Mouse (Mus musculus): ENCODE measurements around the gene Rps6ka4. TPM values are rescaled to one million over a fixed set of nuclear protein-coding genes. Genes with fewer than 3 reads are reported as not detected.

The Rps6ka4 gene
- 3.0 and 7.0 TPM in 2 replicates for polyA plus RNA-seq (2014; fragmentation: Nextera tagmentation; extraction: Ambion mirVana)

DNA sequence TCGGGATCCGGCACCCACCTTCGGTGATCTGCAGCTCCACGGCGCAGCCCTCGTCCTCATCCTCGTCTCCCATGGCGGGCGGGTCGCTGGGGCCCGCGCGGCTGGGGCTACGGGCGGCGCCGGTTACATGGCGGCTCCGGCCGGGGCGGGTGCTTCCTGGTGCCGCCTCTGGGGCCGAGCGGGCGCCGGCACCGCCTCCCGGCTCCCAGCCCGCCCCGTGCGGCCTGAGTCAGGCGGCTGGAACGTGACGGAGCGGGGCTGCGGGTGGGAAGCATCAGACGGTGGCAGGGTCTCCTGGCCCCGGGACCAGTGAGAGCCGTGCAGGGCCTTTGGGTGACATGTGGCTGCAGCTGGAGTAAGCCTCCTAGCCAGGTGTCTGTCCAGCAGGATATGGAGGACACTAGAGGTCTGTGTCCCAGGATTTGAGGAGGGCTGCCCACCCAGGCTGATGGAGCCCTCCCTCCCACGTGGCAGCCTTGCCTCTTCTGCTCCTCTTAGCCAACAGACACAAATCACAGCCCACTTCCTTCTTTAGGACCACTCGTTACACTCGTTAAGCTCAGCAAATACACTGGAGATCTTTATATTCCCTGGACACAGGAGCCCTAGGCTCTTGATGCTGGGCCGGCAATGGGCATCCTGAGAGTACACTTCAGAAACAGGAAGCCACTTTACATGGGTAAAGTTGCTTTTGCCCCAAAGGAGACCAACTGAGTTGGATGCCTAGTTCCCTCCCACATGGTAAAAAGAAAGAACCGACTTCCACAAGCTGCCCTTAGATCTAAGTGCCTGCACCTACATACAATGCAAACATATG, at the start of gene Rps6ka4:
TSS of gene Rps6ka4 (minus strand) at position 162 of the 817 bp plus-strand sequence.
- peak; percentile 49 for DNase-seq (ENCODE audit: low spot score)
- Histone ChIP-seq H3K9me3 (replicated peaks; ENCODE audit: control insufficient read depth, low read length) (no peaks in the 10 kb centered on the region), H3K27ac (ENCODE audit: low read depth, low read length) (no peak within 1 kb of the TSS), H3K9ac (ENCODE audit: low read length) (peak within 1 kb of the TSS; percentile 63), H3K36me3 (ENCODE audit: control insufficient read depth, insufficient read depth, low read length) (no peaks in the 10 kb centered on the region), H3K4me2 (ENCODE audit: low read length) (peak within 1 kb of the TSS; percentile 86), H3K4me1 (ENCODE audit: control insufficient read depth, insufficient read depth, low read length) (peaks cover 10% of the 10 kb centered on the region), H3K4me3 (ENCODE audit: low read depth, low read length) (peak within 1 kb of the TSS; percentile 44), H3K27me3 (replicated peaks; ENCODE audit: control insufficient read depth, insufficient read depth, low read length) (peaks cover 10% of the 10 kb centered on the region; the same call in 1 of the 2 replicates)
- WGBS = 2% methylated on average over 39 of the region's 44 CpGs
- peak; percentile 83 for ATAC-seq

DNA sequence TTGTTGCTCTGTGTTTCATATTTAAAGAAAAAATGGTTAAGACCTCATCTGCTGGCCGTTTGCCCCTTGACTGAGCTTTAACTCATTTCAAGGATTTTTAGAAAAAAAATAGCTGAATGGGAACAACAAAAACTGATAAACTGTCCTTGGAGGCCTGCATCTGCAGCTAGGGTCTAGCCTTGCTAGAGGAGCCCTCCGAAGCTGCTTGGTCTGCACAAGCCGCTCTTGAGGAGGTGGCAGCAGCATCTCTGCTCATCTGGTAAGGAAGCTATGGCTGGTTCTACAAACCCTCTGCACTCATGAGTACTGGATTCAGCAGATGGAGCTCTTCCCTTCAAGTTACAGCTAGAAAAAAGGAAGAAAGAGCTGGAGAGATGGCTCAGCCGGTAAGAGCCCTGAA, 37.5 kb upstream of the Rps6ka4 start:
- H3K4me2 ChIP-seq (ENCODE audit: low read length) = no peak overlapping the region
- no peaks in the 10 kb centered on the region for H3K27me3 ChIP-seq (replicated peaks; ENCODE audit: control insufficient read depth, insufficient read depth, low read length)
- ATAC-seq (no peak), DNase-seq (ENCODE audit: low spot score) (no peak)
- no peak overlapping the region for H3K9ac ChIP-seq (ENCODE audit: low read length)
- no peaks in the 10 kb centered on the region for H3K4me1 ChIP-seq (ENCODE audit: control insufficient read depth, insufficient read depth, low read length)
- no peak overlapping the region for H3K27ac ChIP-seq (ENCODE audit: low read depth, low read length)
- peaks cover 11% of the 10 kb centered on the region; the same call in 1 of the 2 replicates for H3K9me3 ChIP-seq (replicated peaks; ENCODE audit: control insufficient read depth, low read length)
- 91% methylated on average over 4 of the region's 4 CpGs for WGBS
- no peaks in the 10 kb centered on the region for H3K36me3 ChIP-seq (ENCODE audit: control insufficient read depth, insufficient read depth, low read length)
- no peak overlapping the region for H3K4me3 ChIP-seq (ENCODE audit: low read depth, low read length)

DNA sequence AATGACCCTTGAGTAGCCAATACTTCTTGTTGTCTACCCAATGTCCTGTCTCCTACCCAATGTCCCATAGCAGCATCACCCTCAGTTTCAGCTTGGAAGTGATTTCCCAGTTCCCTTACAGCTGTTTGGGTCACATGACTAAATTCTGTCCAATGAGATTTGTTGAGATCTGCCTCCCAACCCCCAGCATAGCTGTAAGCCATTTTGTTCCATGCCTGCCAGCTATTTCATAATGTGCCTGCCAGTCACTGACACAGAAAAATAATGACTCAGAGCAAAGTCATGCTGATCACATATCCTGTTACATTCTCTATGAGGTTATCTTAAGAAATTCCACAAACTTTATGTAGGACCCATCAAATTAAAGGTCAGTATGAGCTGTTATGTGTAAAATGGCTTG, 36.4 kb upstream of the Rps6ka4 start:
- ATAC-seq (no peak), DNase-seq (ENCODE audit: low spot score) (no peak)
- Histone ChIP-seq H3K4me1 (ENCODE audit: control insufficient read depth, insufficient read depth, low read length) (no peaks in the 10 kb centered on the region), H3K9ac (ENCODE audit: low read length) (no peak overlapping the region), H3K4me2 (ENCODE audit: low read length) (no peak overlapping the region), H3K36me3 (ENCODE audit: control insufficient read depth, insufficient read depth, low read length) (no peaks in the 10 kb centered on the region), H3K4me3 (ENCODE audit: low read depth, low read length) (no peak overlapping the region), H3K27me3 (replicated peaks; ENCODE audit: control insufficient read depth, insufficient read depth, low read length) (no peaks in the 10 kb centered on the region), H3K9me3 (replicated peaks; ENCODE audit: control insufficient read depth, low read length) (peaks cover 11% of the 10 kb centered on the region; the same call in 1 of the 2 replicates), H3K27ac (ENCODE audit: low read depth, low read length) (no peak overlapping the region)

DNA sequence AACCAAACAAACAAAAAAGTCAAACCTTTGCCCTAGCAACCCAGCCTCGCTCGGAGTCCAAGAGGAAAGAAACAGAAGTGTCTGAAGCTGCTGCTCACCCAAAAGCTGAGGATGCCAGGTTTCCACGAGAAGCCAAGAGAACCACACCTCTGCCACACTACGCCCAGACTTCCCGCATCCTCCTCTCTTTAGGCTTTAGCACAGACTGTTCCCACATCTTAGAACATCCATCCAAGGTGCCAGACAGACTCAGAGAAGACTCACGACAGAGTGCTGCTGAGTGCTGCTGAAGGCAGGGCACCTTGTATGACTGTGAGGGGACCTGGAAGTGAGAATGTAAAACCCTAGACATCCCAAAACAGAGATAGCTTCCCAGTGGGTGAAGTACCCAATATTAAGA, 35.4 kb upstream of the Rps6ka4 start:
- Histone ChIP-seq H3K4me3 (ENCODE audit: low read depth, low read length) (no peak overlapping the region), H3K9ac (ENCODE audit: low read length) (no peak overlapping the region), H3K36me3 (ENCODE audit: control insufficient read depth, insufficient read depth, low read length) (no peaks in the 10 kb centered on the region), H3K27ac (ENCODE audit: low read depth, low read length) (no peak overlapping the region), H3K27me3 (replicated peaks; ENCODE audit: control insufficient read depth, insufficient read depth, low read length) (no peaks in the 10 kb centered on the region), H3K4me2 (ENCODE audit: low read length) (no peak overlapping the region), H3K9me3 (replicated peaks; ENCODE audit: control insufficient read depth, low read length) (peaks cover 8% of the 10 kb centered on the region; the same call in 1 of the 2 replicates), H3K4me1 (ENCODE audit: control insufficient read depth, insufficient read depth, low read length) (no peaks in the 10 kb centered on the region)
- ATAC-seq (no peak), DNase-seq (ENCODE audit: low spot score) (no peak)
- WGBS = 89% methylated on average over 6 of the region's 6 CpGs

DNA sequence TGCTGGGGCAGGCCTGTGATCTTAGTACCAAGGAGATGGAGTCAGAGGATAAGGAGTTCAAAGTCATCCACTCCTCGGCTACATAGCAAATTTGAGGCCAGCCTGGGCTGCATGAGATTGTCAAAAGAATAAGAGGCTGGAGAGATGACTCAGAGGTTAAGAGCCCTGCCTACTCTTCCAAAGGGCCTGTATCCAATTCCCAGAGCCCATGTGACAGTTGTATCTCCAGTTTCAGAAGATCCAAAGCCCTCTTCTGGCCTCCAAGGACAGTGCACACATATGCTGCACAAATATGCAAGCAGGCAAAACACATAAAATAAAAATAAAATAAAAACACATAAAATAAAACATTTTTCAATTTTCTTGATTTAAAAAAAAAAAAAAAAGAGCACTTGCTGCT, 33.8 kb upstream of the Rps6ka4 start:
- H3K36me3 ChIP-seq (ENCODE audit: control insufficient read depth, insufficient read depth, low read length) = no peaks in the 10 kb centered on the region
- H3K4me1 ChIP-seq (ENCODE audit: control insufficient read depth, insufficient read depth, low read length) = no peaks in the 10 kb centered on the region
- H3K27me3 ChIP-seq (replicated peaks; ENCODE audit: control insufficient read depth, insufficient read depth, low read length) = no peaks in the 10 kb centered on the region
- H3K4me3 ChIP-seq (ENCODE audit: low read depth, low read length) = no peak overlapping the region
- H3K27ac ChIP-seq (ENCODE audit: low read depth, low read length) = no peak overlapping the region
- H3K9ac ChIP-seq (ENCODE audit: low read length) = no peak overlapping the region
- no peak overlapping the region for H3K4me2 ChIP-seq (ENCODE audit: low read length)
- no peaks in the 10 kb centered on the region for H3K9me3 ChIP-seq (replicated peaks; ENCODE audit: control insufficient read depth, low read length)
- ATAC-seq (no peak), DNase-seq (ENCODE audit: low spot score) (no peak)
- 71% methylated on average over 1 of the region's 1 CpGs for WGBS

DNA sequence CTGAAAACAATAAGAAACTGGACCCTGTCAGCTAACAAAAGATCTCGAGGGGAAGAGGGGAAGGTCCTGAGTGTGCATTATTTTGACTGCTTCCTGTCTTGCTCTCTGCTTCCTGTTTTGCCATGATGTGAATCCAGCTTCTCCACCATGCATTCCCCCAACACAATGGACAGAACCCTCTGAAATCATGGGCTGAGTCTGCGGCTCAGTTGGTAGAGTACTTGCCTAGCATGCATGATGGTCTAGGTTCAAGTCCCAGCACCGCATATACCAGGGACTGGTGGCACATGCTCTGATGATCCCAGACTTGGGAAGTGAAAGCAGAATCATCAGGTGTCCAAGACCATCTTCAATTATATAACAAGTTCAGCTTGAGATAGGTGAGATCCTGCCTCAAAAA, 32.3 kb upstream of the Rps6ka4 start:
- DNase-seq (ENCODE audit: low spot score) = no peak
- H3K4me1 ChIP-seq (ENCODE audit: control insufficient read depth, insufficient read depth, low read length) = no peaks in the 10 kb centered on the region
- ATAC-seq = no peak
- no peaks in the 10 kb centered on the region for H3K36me3 ChIP-seq (ENCODE audit: control insufficient read depth, insufficient read depth, low read length)
- no peaks in the 10 kb centered on the region for H3K27me3 ChIP-seq (replicated peaks; ENCODE audit: control insufficient read depth, insufficient read depth, low read length)
- H3K9ac ChIP-seq (ENCODE audit: low read length) = no peak overlapping the region
- H3K9me3 ChIP-seq (replicated peaks; ENCODE audit: control insufficient read depth, low read length) = no peaks in the 10 kb centered on the region
- H3K4me3 ChIP-seq (ENCODE audit: low read depth, low read length) = no peak overlapping the region
- whole genome bisulfite sequencing = 84% methylated on average over 3 of the region's 3 CpGs
- no peak overlapping the region for H3K27ac ChIP-seq (ENCODE audit: low read depth, low read length)
- H3K4me2 ChIP-seq (ENCODE audit: low read length) = no peak overlapping the region

DNA sequence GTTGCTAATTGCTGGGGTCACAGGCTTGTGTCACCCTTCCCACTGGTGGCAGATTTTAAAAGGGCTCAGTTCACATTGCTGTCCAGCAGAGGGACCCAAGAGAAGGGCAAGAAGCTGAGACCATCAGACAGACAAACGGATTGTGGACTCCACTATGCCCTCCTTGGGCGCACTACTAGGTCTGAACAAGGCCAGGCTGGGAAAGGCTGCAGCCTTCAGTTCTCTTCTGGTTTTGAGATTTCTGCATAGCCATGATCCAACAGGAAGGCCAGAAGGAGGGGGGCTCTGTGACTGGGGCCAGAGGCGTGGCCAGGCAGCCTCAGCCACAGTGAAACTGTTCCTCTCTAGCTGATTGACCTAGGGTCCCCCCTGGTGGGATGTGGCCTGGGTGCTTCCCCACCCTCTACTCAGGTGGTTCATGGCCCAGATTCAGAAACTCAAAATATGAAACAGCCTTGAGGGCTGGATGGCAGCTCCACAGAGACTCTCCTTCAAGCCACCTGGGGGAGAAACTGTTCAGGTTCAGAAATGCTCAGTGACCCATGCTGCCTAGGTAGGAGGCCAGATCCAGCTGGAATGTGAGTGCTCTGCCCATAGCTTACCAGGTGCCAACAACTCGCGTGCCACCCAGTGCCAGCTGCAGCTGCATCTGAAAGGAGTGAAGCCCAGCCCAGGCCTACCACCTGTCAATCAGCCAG, 31.3 kb upstream of the Rps6ka4 start:
- Histone ChIP-seq H3K9me3 (replicated peaks; ENCODE audit: control insufficient read depth, low read length) (no peaks in the 10 kb centered on the region), H3K27me3 (replicated peaks; ENCODE audit: control insufficient read depth, insufficient read depth, low read length) (no peaks in the 10 kb centered on the region), H3K4me3 (ENCODE audit: low read depth, low read length) (no peak overlapping the region), H3K36me3 (ENCODE audit: control insufficient read depth, insufficient read depth, low read length) (no peaks in the 10 kb centered on the region), H3K4me2 (ENCODE audit: low read length) (no peak overlapping the region), H3K27ac (ENCODE audit: low read depth, low read length) (no peak overlapping the region), H3K4me1 (ENCODE audit: control insufficient read depth, insufficient read depth, low read length) (no peaks in the 10 kb centered on the region), H3K9ac (ENCODE audit: low read length) (no peak overlapping the region)
- DNase-seq (ENCODE audit: low spot score) = no peak
- ATAC-seq = no peak
- WGBS = 66% methylated on average over 5 of the region's 5 CpGs

DNA sequence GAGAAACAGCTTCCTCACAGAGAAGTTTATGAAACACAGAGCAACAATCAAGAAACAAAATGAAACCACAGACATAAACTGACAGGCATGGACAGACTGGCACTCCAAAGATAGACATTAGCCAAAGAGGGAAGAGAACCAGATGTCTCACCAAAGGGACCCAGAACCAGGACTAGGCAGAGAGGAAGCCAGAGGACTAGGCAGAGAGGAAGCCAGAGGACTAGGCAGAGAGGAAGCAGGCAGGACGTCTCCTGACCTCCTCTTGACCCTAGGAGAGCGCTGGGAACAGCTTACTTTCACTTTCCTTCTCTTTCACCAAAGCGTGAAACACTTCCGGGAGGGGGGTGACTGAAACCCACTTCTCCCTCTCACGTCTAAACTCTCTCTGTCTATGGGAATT, 28.9 kb upstream of the Rps6ka4 start:
- H3K4me3 ChIP-seq (ENCODE audit: low read depth, low read length) = no peak overlapping the region
- H3K4me2 ChIP-seq (ENCODE audit: low read length) = no peak overlapping the region

DNA sequence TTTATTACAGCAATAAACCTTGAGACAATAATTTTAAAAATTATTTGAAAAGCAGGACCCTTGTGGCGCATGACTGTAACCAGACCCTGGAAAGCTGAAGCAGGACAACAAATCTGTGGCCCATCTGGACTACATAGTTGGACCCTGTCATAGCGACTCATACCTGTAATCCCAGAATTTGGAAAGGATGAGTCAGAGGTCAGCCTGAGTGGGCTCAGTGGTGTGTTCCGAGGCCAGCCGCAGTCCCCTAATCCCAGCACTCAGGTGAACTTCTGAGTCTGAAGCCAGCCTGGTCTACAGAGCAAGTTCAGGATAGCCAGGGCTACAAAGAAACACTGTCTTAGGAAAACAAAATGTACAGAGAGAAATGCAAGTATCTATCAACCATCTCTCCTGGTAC, 21.0 kb upstream of the Rps6ka4 start:
- DNase-seq (ENCODE audit: low spot score) = no peak
- no peak for ATAC-seq

More for the DNA sequence above, 28.9 kb upstream of the Rps6ka4 start:
- Histone ChIP-seq H3K9ac (ENCODE audit: low read length) (no peak overlapping the region), H3K27ac (ENCODE audit: low read depth, low read length) (no peak overlapping the region), H3K4me1 (ENCODE audit: control insufficient read depth, insufficient read depth, low read length) (no peaks in the 10 kb centered on the region), H3K36me3 (ENCODE audit: control insufficient read depth, insufficient read depth, low read length) (no peaks in the 10 kb centered on the region), H3K27me3 (replicated peaks; ENCODE audit: control insufficient read depth, insufficient read depth, low read length) (no peaks in the 10 kb centered on the region), H3K9me3 (replicated peaks; ENCODE audit: control insufficient read depth, low read length) (no peaks in the 10 kb centered on the region)
- 10% methylated on average over 5 of the region's 5 CpGs for WGBS
- no peak for ATAC-seq
- DNase-seq (ENCODE audit: low spot score) = no peak

More for the DNA sequence above, 21.0 kb upstream of the Rps6ka4 start:
- no peak overlapping the region for H3K27ac ChIP-seq (ENCODE audit: low read depth, low read length)
- H3K4me2 ChIP-seq (ENCODE audit: low read length) = no peak overlapping the region
- no peaks in the 10 kb centered on the region for H3K4me1 ChIP-seq (ENCODE audit: control insufficient read depth, insufficient read depth, low read length)
- no peaks in the 10 kb centered on the region for H3K9me3 ChIP-seq (replicated peaks; ENCODE audit: control insufficient read depth, low read length)
- no peaks in the 10 kb centered on the region for H3K36me3 ChIP-seq (ENCODE audit: control insufficient read depth, insufficient read depth, low read length)
- H3K9ac ChIP-seq (ENCODE audit: low read length) = no peak overlapping the region
- H3K27me3 ChIP-seq (replicated peaks; ENCODE audit: control insufficient read depth, insufficient read depth, low read length) = no peaks in the 10 kb centered on the region
- no peak overlapping the region for H3K4me3 ChIP-seq (ENCODE audit: low read depth, low read length)
- WGBS = 94% methylated on average over 4 of the region's 4 CpGs
